Mouse (Mus musculus) liver, embryonic 14.5 days (tissue): ENCODE data around the gene Nos1ap.

Experiments
- CTCF ChIP-seq: IDR thresholded peaks from 2 replicates; pipeline ENCODE4 v1.5.1; 2016; ENCODE audit warnings: antibody characterized with exemption, low read depth, control low read depth
- EP300 ChIP-seq: IDR thresholded peaks from 2 replicates; pipeline ENCODE4 v1.6.1; 2016; ENCODE audit warnings: antibody characterized with exemption, low read depth

- no peak for TF ChIP-seq CTCF
- TF ChIP-seq EP300: no peak
These were observed 41.9 kb upstream of the Nos1ap start for GRCm38 (mm10) chr1:170631571-170631970.
